Mouse (Mus musculus) embryonic facial prominence, embryonic 12.5 days (tissue): ENCODE measurements around the gene Fat1. TPM values are rescaled to one million over a fixed set of nuclear protein-coding genes. Genes with fewer than 3 reads are reported as not detected.

ENCODE experiments used
- ATAC-seq: fragments of 200-750 bp; cut with Nextera tagmentation; 2 replicates; pipeline ENCODE4 v1.8.0; 2017; ENCODE audit not compliant: insufficient number of reproducible peaks, insufficient read depth, low FRiP score, low TSS enrichment
- H3K27ac ChIP-seq: fragments of 300-500 bp; sonication (generic); 2 replicates; pipeline ENCODE4 v1.5.1; 2016; ENCODE audit warnings: mild to moderate bottlenecking
- H3K27me3 ChIP-seq: fragments of 300-500 bp; sonication (generic); 2 replicates; pipeline ENCODE4 v1.6.1; 2016; ENCODE audit warnings: mild to moderate bottlenecking, moderate library complexity
- H3K36me3 ChIP-seq: fragments of 300-500 bp; sonication (generic); 2 replicates; pipeline ENCODE4 v1.6.1; 2016; ENCODE audit warnings: mild to moderate bottlenecking
- H3K4me1 ChIP-seq: fragments of 300-500 bp; sonication (generic); 2 replicates; pipeline ENCODE4 v1.6.1; 2016
- H3K4me2 ChIP-seq: fragments of 300-500 bp; sonication (generic); replicated peaks from 2 replicates; pipeline ENCODE4 v1.6.1; 2016; ENCODE audit warnings: mild to moderate bottlenecking, moderate library complexity
- H3K4me3 ChIP-seq: fragments of 300-500 bp; sonication (generic); 2 replicates; pipeline ENCODE4 v1.5.1; 2016; ENCODE audit warnings: mild to moderate bottlenecking
- H3K9ac ChIP-seq: fragments of 300-500 bp; sonication (generic); 2 replicates; pipeline ENCODE4 v1.6.1; 2016; ENCODE audit warnings: mild to moderate bottlenecking, moderate library complexity
- H3K9me3 ChIP-seq: fragments of 300-500 bp; sonication (generic); 2 replicates; pipeline ENCODE4 v1.6.1; 2016; ENCODE audit warnings: mild to moderate bottlenecking, moderate library complexity
- WGBS: fragments of 180-500 bp; shearing (Covaris S2); methylation state at CpG from one replicate; pipeline ENCODE4 v1.1.7; 2016; 5-methylcytosine and 5-hydroxymethylcytosine counted together
- polyA plus RNA-seq: library from polyadenylated mRNA; unstranded; fragments of >200 nt; fragmentation: Nextera tagmentation; extraction: Ambion mirVana; gene quantifications from 2 replicates; pipeline ENCODE4 v1.2.1, GENCODE M21; 2016

Gene Fat1
- 26.1 and 29.5 TPM in 2 replicates for polyA plus RNA-seq

GRCm38 (mm10) chr8:44934850-44935497 lies at the start of gene Fat1:
Gene Fat1 (plus strand): TSS chr8:44935447.
- Histone ChIP-seq H3K36me3 (no peaks in the 10 kb centered on the region), H3K4me1 (peaks cover 10% of the 10 kb centered on the region; the same call in 1 of the 2 replicates), H3K4me2 (peak within 1 kb of the TSS; percentile 65), H3K9me3 (no peaks in the 10 kb centered on the region), H3K27me3 (no peaks in the 10 kb centered on the region), H3K4me3 (peak within 1 kb of the TSS; percentile 75), H3K9ac (peak within 1 kb of the TSS; percentile 68), H3K27ac (peak within 1 kb of the TSS; percentile 94)
- WGBS: under 1% methylated on average over 44 of the region's 49 CpGs
- peak; percentile 45 for ATAC-seq

GRCm38 (mm10) chr8:44894626-44895025 lies 40.6 kb upstream of the Fat1 start:
- H3K27ac ChIP-seq: no peak overlapping the region
- no peak overlapping the region for H3K4me2 ChIP-seq
- no peak overlapping the region for H3K4me3 ChIP-seq
- no peaks in the 10 kb centered on the region for H3K9me3 ChIP-seq
- H3K4me1 ChIP-seq: peaks cover 3% of the 10 kb centered on the region; the same call in 1 of the 2 replicates
- H3K27me3 ChIP-seq: no peaks in the 10 kb centered on the region
- no peak overlapping the region for H3K9ac ChIP-seq
- no peak for ATAC-seq
- no peaks in the 10 kb centered on the region for H3K36me3 ChIP-seq
- 66% methylated on average over 6 of the region's 6 CpGs for WGBS

GRCm38 (mm10) chr8:44899575-44899991 lies 35.7 kb upstream of the Fat1 start:
- no peaks in the 10 kb centered on the region for H3K9me3 ChIP-seq
- H3K4me3 ChIP-seq: no peak overlapping the region
- WGBS: 48% methylated on average over 12 of the region's 12 CpGs
- no peak; the same call in 1 of the 2 replicates for ATAC-seq
- no peak overlapping the region; the same call in 1 of the 2 replicates for H3K4me2 ChIP-seq
- H3K27ac ChIP-seq: no peak overlapping the region
- no peaks in the 10 kb centered on the region for H3K27me3 ChIP-seq
- H3K9ac ChIP-seq: no peak overlapping the region
- H3K4me1 ChIP-seq: peaks cover 8% of the 10 kb centered on the region; the same call in 1 of the 2 replicates
- H3K36me3 ChIP-seq: no peaks in the 10 kb centered on the region

- no peaks in the 10 kb centered on the region for H3K36me3 ChIP-seq
- no peaks in the 10 kb centered on the region for H3K27me3 ChIP-seq
- ATAC-seq: no peak
- no peak overlapping the region for H3K9ac ChIP-seq
- 85% methylated on average over 12 of the region's 12 CpGs for WGBS
- no peak overlapping the region for H3K27ac ChIP-seq
- no peak overlapping the region for H3K4me3 ChIP-seq
- H3K4me2 ChIP-seq: no peak overlapping the region
- H3K4me1 ChIP-seq: no peaks in the 10 kb centered on the region
- H3K9me3 ChIP-seq: no peaks in the 10 kb centered on the region
These were observed 23.9 kb upstream of the Fat1 start for GRCm38 (mm10) chr8:44911126-44911903.

GRCm38 (mm10) chr8:44919487-44920082 lies 15.7 kb upstream of the Fat1 start:
- H3K4me3 ChIP-seq: no peak overlapping the region
- no peak overlapping the region for H3K4me2 ChIP-seq
- H3K9me3 ChIP-seq: no peaks in the 10 kb centered on the region
- no peaks in the 10 kb centered on the region for H3K4me1 ChIP-seq
- no peaks in the 10 kb centered on the region for H3K36me3 ChIP-seq
- 93% methylated on average over 12 of the region's 12 CpGs for WGBS
- no peak overlapping the region for H3K9ac ChIP-seq
- no peaks in the 10 kb centered on the region for H3K27me3 ChIP-seq
- no peak overlapping the region for H3K27ac ChIP-seq
- no peak for ATAC-seq

- Histone ChIP-seq H3K27me3 (no peaks in the 10 kb centered on the region), H3K27ac (no peak overlapping the region), H3K36me3 (no peaks in the 10 kb centered on the region), H3K4me3 (no peak overlapping the region), H3K9ac (no peak overlapping the region), H3K9me3 (no peaks in the 10 kb centered on the region), H3K4me1 (no peaks in the 10 kb centered on the region), H3K4me2 (no peak overlapping the region)
- WGBS: 31% methylated on average over 7 of the region's 7 CpGs
- ATAC-seq: no peak
These were observed 14.7 kb upstream of the Fat1 start for GRCm38 (mm10) chr8:44920379-44921032.

GRCm38 (mm10) chr8:44924995-44925394 lies 10.3 kb upstream of the Fat1 start:
- no peak overlapping the region for H3K4me2 ChIP-seq
- H3K9ac ChIP-seq: no peak overlapping the region
- H3K4me1 ChIP-seq: no peaks in the 10 kb centered on the region
- H3K9me3 ChIP-seq: peaks cover 4% of the 10 kb centered on the region; the same call in 1 of the 2 replicates
- 91% methylated on average over 5 of the region's 5 CpGs for WGBS
- H3K4me3 ChIP-seq: no peak overlapping the region
- no peaks in the 10 kb centered on the region for H3K27me3 ChIP-seq
- H3K36me3 ChIP-seq: no peaks in the 10 kb centered on the region
- ATAC-seq: no peak
- H3K27ac ChIP-seq: no peak overlapping the region

GRCm38 (mm10) chr8:44930058-44930457 lies 5.2 kb upstream of the Fat1 start:
- H3K27me3 ChIP-seq: no peaks in the 10 kb centered on the region
- 0 out of 2 replicates have a peak, but pooled peaks cover 3% of the 10 kb centered on the region for H3K4me1 ChIP-seq
- H3K4me3 ChIP-seq: no peak overlapping the region
- no peak overlapping the region for H3K4me2 ChIP-seq
- H3K36me3 ChIP-seq: no peaks in the 10 kb centered on the region
- 90% methylated on average over 3 of the region's 3 CpGs for WGBS
- no peak overlapping the region for H3K27ac ChIP-seq
- ATAC-seq: no peak
- H3K9ac ChIP-seq: no peak overlapping the region
- peaks cover 4% of the 10 kb centered on the region; the same call in 1 of the 2 replicates for H3K9me3 ChIP-seq

GRCm38 (mm10) chr8:44932546-44933342 lies 2.5 kb upstream of the Fat1 start:
- Histone ChIP-seq H3K9ac (no peak overlapping the region), H3K4me3 (no peak overlapping the region), H3K4me2 (no peak overlapping the region), H3K36me3 (no peaks in the 10 kb centered on the region), H3K9me3 (peaks cover 4% of the 10 kb centered on the region; the same call in 1 of the 2 replicates), H3K27ac (no peak overlapping the region), H3K4me1 (0 out of 2 replicates have a peak, but pooled peaks cover 3% of the 10 kb centered on the region), H3K27me3 (no peaks in the 10 kb centered on the region)
- no peak for ATAC-seq
- 89% methylated on average over 9 of the region's 9 CpGs for WGBS

- 0 out of 2 replicates have a peak, but pooled peaks cover 3% of the 10 kb centered on the region for H3K4me1 ChIP-seq
- H3K27ac ChIP-seq: no peak overlapping the region
- H3K9me3 ChIP-seq: peaks cover 4% of the 10 kb centered on the region; the same call in 1 of the 2 replicates
- H3K9ac ChIP-seq: no peak overlapping the region
- H3K4me2 ChIP-seq: peak overlapping the region; percentile 65
- no peaks in the 10 kb centered on the region for H3K36me3 ChIP-seq
- peak overlapping the region; percentile 75 for H3K4me3 ChIP-seq
- no peak for ATAC-seq
- WGBS: 45% methylated on average over 6 of the region's 6 CpGs
- H3K27me3 ChIP-seq: no peaks in the 10 kb centered on the region
These were observed 1.8 kb upstream of the Fat1 start for GRCm38 (mm10) chr8:44933478-44933877.
